Mouse (Mus musculus) pancreas, adult 10 weeks (tissue): ENCODE results near the gene Tbx5. TPM values are rescaled to one million over a fixed set of nuclear protein-coding genes. Genes with fewer than 3 reads are reported as not detected.

Experiments
- polyA plus RNA-seq: library from polyadenylated mRNA; stranded (reverse); fragments of 350-450 nt; fragmentation: Illumina TruSeq; extraction: RNeasy Lipid Tissue Mini Kit (QIAGEN cat#74804); gene quantifications from one replicate; pipeline ENCODE4 v1.2.3, GENCODE M21; 2015; ENCODE audit warnings: low read depth, low replicate concordance; ENCODE audit not compliant: insufficient read depth

Tbx5 gene
- polyA plus RNA-seq = not detected

DNA sequence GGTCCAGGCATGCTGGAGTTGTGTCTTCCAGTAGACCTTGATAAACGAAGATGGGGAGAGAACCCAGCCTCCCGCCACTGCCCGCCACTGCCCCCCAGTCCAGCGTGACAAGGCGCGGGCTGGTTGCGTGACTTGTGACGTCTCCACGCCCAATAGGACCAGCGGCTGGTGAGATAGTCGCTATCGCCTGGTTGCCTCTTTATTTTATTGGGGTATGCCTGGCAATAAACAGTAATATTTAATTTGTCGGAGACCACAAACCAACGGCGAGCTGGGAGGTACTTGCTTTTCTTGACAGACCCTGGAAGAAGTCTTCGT, at the start of gene Tbx5:
TSS of gene Tbx5 (plus strand) at position 190 of the 318 bp plus-strand sequence.

Other genes starting within 250 kb of the Tbx5 start
- 2.5 TPM for gene Tbx3, start 162.0 kb upstream of the Tbx5 start, polyA plus RNA-seq